Mouse (Mus musculus) spleen, postnatal 14 days (tissue): ENCODE data around the gene Prr9.
A peak's percentile ranks its signal among the peaks of the same experiment; 100 is the strongest.

ENCODE experiments used
- DNase-seq, 2 experiments: peaks; one replicate each; pipeline ENCODE4 v3.0.0; 2021 to 2022; ENCODE audit warnings: low spot score in 2 of 2

Prr9 gene

GRCm38 (mm10) chr3:92123847-92124246, at the start of gene Prr9:
Gene Prr9 (minus strand): TSS chr3:92123947.
- DNase-seq = no peak

- no peak for DNase-seq
Observed at GRCm38 (mm10) chr3:92169847-92170246, 46.1 kb upstream of the Prr9 start.

GRCm38 (mm10) chr3:92153322-92153721, 29.6 kb upstream of the Prr9 start:
- DNase-seq = no peak

GRCm38 (mm10) chr3:92150631-92151277, 27.0 kb upstream of the Prr9 start:
- no peak for DNase-seq

- no peak for DNase-seq
Observed at GRCm38 (mm10) chr3:92147913-92148312, 24.2 kb upstream of the Prr9 start.

- DNase-seq = no peak
Observed at GRCm38 (mm10) chr3:92147420-92147819, 23.7 kb upstream of the Prr9 start.

GRCm38 (mm10) chr3:92142644-92143043, 18.9 kb upstream of the Prr9 start, which contains the start of gene Lelp1:
Gene Lelp1 (minus strand): TSS chr3:92142744.
- DNase-seq = no peak

GRCm38 (mm10) chr3:92120902-92121301, 2.8 kb downstream of the Prr9 start:
- no peak for DNase-seq

GRCm38 (mm10) chr3:92117930-92118329, 5.8 kb downstream of the Prr9 start:
- DNase-seq = no peak

GRCm38 (mm10) chr3:92111526-92111925, 12.2 kb downstream of the Prr9 start:
- no peak for DNase-seq

GRCm38 (mm10) chr3:92110790-92111189, 13.0 kb downstream of the Prr9 start:
- DNase-seq = no peak

- no peak for DNase-seq
Observed at GRCm38 (mm10) chr3:92106582-92106981, 17.2 kb downstream of the Prr9 start.

GRCm38 (mm10) chr3:92083042-92083441, 40.7 kb downstream of the Prr9 start, which contains the start of gene Lor:
Gene Lor (minus strand): TSS chr3:92083142.
- DNase-seq = no peak

GRCm38 (mm10) chr3:92081285-92081931, 42.3 kb downstream of the Prr9 start:
- DNase-seq = peak in 1 of 2 experiments; percentile 1

- peak in 1 of 2 experiments; percentile 3 for DNase-seq
Observed at GRCm38 (mm10) chr3:92080462-92081284, 43.1 kb downstream of the Prr9 start.
